Mouse (Mus musculus) cerebellum, adult 2 months (tissue): ENCODE measurements around the gene Rims1.

ENCODE experiments used
- CTCF ChIP-seq: fragments of 200-500 bp; IDR thresholded peaks from 2 replicates; pipeline ENCODE4 v1.5.1; 2011; ENCODE audit warnings: low read depth, mild to moderate bottlenecking, control low read depth, low read length, moderate library complexity, borderline replicate concordance; ENCODE audit not compliant: insufficient read depth
- POLR2A ChIP-seq: fragments of 200-500 bp; IDR thresholded peaks from 2 replicates; pipeline ENCODE4 v1.6.1; 2011; ENCODE audit warnings: low read length, control low read depth, borderline replicate concordance; ENCODE audit not compliant: insufficient read depth

GRCm38 (mm10) chr1:22262169-22262950, 543.4 kb downstream of the Rims1 start:
- no peak for TF ChIP-seq CTCF
- no peak for TF ChIP-seq POLR2A
